Mouse (Mus musculus) yolk sac, embryonic 10.5 days (tissue): ENCODE results near the gene Avl9.

Experiments
- DNase-seq: peaks from one replicate; pipeline ENCODE4 v3.0.0-alpha.2; 2017; ENCODE audit warnings: low spot score

Gene Avl9

GRCm38 (mm10) chr6:56794834-56795233 is 80.1 kb downstream of the Avl9 start:
- no peak for DNase-seq

GRCm38 (mm10) chr6:56796232-56796631 is 81.5 kb downstream of the Avl9 start:
- no peak for DNase-seq

- DNase-seq, result peak; percentile 74
These were observed 82.0 kb downstream of the Avl9 start for GRCm38 (mm10) chr6:56796668-56797141.

- peak; percentile 94 for DNase-seq
These were observed 82.8 kb downstream of the Avl9 start, which contains the start of gene Kbtbd2 for GRCm38 (mm10) chr6:56797311-56798151. TSS of gene Kbtbd2 (minus strand) at chr6:56797813.

- DNase-seq, result no peak
These were observed 83.4 kb downstream of the Avl9 start for GRCm38 (mm10) chr6:56798152-56798465.

GRCm38 (mm10) chr6:56805026-56805425 is 90.3 kb downstream of the Avl9 start:
- no peak for DNase-seq

- DNase-seq, result no peak
These were observed 91.5 kb downstream of the Avl9 start for GRCm38 (mm10) chr6:56806195-56806594.

GRCm38 (mm10) chr6:56808656-56809055 is 94.0 kb downstream of the Avl9 start:
- peak; percentile 19 for DNase-seq
